Mouse (Mus musculus) retina, postnatal 7 days (tissue): ENCODE measurements around the gene Lars2.

Experiments used
- DNase-seq: peaks from one replicate; pipeline ENCODE4 v3.0.0-alpha.2; 2012; ENCODE audit warnings: low read depth, low spot score

Lars2 gene

GRCm38 (mm10) chr9:123506270-123507146 lies 139.8 kb downstream of the Lars2 start:
- no peak for DNase-seq

- no peak for DNase-seq
These were observed 140.7 kb downstream of the Lars2 start for GRCm38 (mm10) chr9:123507380-123507779.

GRCm38 (mm10) chr9:123508986-123509385 lies 142.3 kb downstream of the Lars2 start:
- no peak for DNase-seq

- no peak for DNase-seq
These were observed 143.2 kb downstream of the Lars2 start for GRCm38 (mm10) chr9:123509638-123510604.

- DNase-seq, result no peak
These were observed 144.2 kb downstream of the Lars2 start for GRCm38 (mm10) chr9:123510926-123511325.
